Mouse (Mus musculus) urinary bladder, postnatal 14 days (tissue): ENCODE measurements around the gene Rara.
"Not testable (repeated sequence)": the region's sequence is repeated elsewhere in the genome, so short reads cannot be mapped to it uniquely, and the experiment has no call there.

ENCODE experiments used
- DNase-seq: peaks from one replicate; pipeline ENCODE4 v3.0.0; 2021; ENCODE audit warnings: low spot score

Gene Rara

DNA sequence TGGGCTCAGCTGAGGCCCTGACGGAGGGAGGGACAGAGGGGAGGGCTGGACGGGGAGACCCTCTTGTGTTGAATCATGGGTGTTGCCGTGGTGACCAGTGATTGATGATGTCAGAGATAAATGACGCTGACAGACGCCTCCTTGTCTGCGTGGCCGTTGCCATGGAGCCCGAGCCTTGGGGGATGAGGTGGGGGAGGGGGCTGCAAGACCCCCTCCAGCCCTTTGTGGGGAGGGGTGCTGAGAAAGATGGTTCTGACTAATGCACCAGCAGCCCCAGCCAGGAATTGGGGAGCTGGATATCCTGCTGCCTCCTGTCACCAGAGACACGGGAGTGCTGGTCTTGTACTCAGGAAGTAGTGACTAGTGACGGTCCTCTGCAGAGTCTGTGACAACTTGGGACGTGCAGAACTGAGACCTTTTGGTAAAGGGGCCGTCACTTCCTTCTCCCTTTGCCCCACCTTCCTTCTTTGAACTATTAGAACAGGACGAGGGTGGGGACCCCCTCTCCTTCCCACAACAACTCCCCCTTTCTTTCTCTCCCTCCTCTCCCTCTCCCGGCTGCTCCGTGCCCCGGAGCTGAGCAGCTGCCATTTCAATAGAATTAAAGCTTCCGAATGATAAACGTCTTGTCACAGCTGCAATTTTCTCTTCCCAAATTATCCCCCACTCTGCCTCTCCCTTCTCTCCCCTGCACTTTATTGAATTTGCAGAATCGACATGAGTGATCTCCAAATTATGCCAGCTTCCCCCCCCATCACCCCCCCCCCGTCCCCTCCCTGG, 41.3 kb downstream of the Rara start:
- DNase-seq, result no peak

GRCm38 (mm10) chr11:98969496-98969927, 41.9 kb downstream of the Rara start:
- no peak for DNase-seq

- DNase-seq, result no peak
Observed at GRCm38 (mm10) chr11:98970191-98970925, 42.7 kb downstream of the Rara start.

- peak; percentile 52 for DNase-seq
Observed at GRCm38 (mm10) chr11:98971316-98972031, 43.9 kb downstream of the Rara start.

- peak; percentile 87 for DNase-seq
Observed at GRCm38 (mm10) chr11:98972215-98972614, 44.6 kb downstream of the Rara start.

DNA sequence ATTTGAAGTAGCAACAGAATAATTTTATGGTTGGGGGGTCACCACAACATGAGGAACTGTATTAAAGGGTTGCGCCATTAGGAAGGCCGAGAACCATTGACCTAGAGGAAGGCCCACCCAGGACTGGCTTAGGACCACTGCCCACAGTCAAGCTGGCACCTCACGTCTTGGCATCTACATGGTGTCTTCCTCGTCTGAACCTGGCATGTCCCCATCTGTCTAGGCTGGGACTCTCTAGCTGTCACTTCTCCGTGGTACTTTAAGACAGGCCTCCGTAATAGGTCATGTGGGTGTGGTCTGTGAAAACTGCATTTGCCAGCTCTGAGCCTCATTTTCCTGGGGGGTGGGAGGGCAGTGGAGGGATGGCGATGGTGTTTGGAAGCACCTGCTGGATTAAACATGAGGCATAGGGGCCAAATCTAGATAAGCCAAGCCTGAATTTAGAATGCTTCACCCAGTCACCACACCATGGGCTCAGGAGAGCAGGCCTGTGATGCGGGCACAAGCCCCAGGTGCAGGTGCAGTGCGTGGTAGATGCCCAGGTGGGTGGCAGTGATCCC, 45.3 kb downstream of the Rara start:
- DNase-seq, result no peak

GRCm38 (mm10) chr11:98973584-98973983, 46.0 kb downstream of the Rara start:
- DNase-seq, result no peak

DNA sequence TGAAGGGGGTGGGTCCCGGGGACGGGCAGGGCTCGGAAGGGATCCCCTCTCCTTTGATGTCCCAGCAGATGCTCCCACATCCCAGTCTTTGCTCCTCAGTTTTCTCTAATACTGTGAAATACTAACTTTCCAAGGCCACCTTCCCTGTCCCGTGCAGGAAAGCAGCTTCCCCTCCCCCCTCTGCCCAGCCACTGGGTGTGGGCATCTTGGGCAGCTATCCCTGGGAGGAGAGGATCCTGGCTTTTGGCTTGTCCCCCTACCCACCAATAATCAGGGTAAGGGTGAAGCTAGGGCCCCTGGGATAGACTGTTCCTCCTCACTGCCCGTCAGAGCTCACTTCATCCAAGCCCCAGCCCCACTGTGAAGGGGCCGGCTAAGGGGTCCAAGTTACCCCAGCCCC, 46.6 kb downstream of the Rara start:
- DNase-seq, result no peak

GRCm38 (mm10) chr11:98974871-98975719, 47.5 kb downstream of the Rara start:
- peak; percentile 84 for DNase-seq

- DNase-seq, result no peak
Observed at GRCm38 (mm10) chr11:98978526-98979148, 51.0 kb downstream of the Rara start.

GRCm38 (mm10) chr11:98979356-98979755, 51.7 kb downstream of the Rara start:
- no peak for DNase-seq

DNA sequence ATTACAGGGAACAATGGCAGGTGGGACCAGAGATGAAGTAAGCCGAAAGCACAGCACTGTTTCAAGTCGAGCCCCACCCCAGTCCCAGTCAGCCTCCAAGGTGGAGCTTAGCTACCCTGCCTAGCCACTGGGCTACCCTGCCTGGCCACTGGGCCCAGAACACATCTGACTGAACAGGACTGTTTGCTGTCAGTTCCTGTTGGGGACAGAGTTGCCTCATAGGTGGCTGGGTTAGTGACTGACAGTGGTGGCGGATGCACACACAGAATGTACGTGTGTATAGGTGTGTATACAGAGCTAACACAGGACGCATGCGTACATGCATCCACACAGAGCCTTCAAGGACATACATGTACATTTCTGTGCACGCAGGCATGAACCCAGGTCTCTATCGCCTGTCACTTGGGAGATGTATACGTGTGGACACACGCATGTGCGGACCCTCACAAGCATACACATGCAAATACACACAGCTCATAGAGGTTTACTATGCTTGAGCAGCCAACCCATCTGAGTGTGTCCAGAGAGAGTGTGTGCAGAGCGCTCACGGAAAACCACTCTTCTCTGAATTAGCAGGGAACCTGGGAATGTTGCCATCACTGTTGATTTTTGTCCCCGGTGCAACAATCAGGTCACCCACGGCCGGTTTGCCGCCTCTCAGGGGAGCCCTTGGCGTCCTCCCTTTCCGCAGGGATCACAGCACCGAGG, 53.8 kb downstream of the Rara start:
- no peak for DNase-seq

- peak; percentile 65 for DNase-seq
Observed at GRCm38 (mm10) chr11:98981997-98982772, 54.6 kb downstream of the Rara start.

DNA sequence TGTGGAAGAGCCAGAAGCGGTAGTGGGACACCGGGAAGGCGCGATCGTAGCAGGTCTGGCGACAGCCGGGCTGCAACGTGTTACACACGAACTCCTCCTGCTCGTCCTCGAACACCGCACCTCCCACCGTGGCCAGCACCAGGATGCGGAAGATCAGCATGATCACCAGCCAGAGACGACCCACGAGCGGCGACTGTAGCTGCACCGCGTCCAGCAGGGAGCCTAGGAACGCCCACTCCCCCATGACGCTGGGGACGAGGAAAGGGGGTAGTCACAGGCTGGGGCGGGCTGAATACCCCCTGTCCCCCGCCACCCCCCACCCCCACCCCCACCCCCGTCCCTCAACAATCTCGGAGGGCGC, 55.1 kb downstream of the Rara start, which contains the start of gene Gjd3:
Gene Gjd3 (minus strand): TSS at position 244 of the 361 bp plus-strand sequence.
- no peak for DNase-seq

DNA sequence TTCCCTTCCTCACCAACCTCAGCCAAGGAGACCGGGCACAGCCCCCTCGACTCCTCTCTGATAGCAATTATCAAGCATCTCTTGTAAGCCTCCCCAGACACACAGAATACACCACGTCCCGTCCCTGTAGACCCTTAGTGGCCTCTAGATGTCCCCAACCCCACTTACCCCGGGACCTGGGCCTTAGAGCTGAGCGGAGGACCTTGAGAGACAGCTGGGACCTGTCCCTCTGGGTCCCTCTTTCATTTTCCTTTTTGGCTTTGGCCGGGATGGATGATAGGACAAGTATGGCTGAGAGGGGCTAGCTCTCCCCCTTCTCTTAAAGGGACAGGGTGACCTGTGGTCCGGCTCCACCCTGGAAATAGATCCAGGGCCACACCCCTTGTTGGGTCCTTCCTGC, 55.9 kb downstream of the Rara start:
- no peak for DNase-seq

- no peak for DNase-seq
Observed at GRCm38 (mm10) chr11:98985542-98985941, 57.9 kb downstream of the Rara start.

DNA sequence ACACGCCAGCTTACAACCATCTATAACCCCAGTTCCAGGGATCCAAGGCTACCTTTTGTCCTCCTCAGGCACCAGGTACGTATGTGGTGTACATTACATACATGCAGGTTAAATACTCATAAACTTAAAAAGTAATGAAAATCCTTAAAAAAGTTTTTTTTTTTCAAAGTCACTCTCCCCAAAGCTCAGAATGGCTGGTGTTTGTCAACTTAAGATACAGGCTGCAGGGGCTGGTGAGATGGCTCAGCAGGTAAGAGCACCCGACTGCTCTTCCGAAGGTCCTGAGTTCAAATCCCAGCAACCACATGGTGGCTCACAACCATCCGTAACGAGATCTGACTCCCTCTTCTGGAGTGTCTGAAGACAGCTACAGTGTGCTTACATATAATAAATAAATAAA, 60.6 kb downstream of the Rara start:
- DNase-seq, result not testable (repeated sequence)

DNA sequence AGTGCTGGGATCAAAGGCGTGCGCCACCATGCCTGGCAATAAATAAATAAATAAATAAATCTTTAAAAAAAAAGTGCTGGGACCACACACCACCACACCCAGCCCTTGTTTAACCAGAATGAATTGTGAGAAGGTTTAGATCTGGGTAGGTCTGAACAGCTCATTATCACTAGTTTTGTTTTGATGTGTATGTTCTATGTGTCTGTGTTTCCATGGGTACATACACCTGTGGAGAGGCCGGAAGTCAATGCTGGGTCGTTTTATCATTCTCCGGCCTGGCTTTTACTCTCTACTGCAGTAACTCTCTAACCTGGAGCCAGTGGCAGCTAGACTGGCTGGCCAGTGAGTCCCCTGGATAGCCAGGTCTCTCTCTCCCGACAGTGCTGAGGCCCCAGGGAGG, 63.2 kb downstream of the Rara start:
- no peak for DNase-seq

DNA sequence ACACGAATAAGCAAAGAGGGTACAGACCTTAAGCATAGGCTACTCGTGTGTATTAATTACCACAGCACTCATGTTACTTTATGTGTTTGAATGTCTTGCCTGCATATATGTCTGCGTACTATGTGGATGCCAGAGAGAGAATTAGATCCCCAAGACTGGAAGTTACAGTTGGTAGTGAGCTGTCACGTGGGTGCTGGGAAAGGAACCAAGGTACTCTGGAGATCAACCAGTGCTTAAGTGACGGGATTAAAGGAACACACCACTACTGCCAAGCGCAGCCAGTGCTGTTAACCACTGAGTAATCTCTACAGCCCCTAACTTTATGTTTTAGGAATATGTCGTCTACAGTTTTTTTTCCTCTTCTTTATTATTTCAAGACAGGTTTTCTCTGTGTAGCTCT, 68.4 kb downstream of the Rara start:
- no peak for DNase-seq

GRCm38 (mm10) chr11:98997659-98998058, 70.0 kb downstream of the Rara start:
- no peak for DNase-seq
